Mouse (Mus musculus) CD4-positive, CD25-positive, alpha-beta regulatory T cell, adult 2 months (primary cell): Measurements from ENCODE around the gene Rab4a.
"Not testable (repeated sequence)": the region's sequence is repeated elsewhere in the genome, so short reads cannot be mapped to it uniquely, and the experiment has no call there.

Source experiments
- DNase-seq: peaks from one replicate; pipeline ENCODE4 v3.0.0-alpha.2; 2012; ENCODE audit warnings: low read depth, low spot score

Gene Rab4a

GRCm38 (mm10) chr8:123788416-123789170, 17.2 kb upstream of the Rab4a start:
- no peak for DNase-seq

DNA sequence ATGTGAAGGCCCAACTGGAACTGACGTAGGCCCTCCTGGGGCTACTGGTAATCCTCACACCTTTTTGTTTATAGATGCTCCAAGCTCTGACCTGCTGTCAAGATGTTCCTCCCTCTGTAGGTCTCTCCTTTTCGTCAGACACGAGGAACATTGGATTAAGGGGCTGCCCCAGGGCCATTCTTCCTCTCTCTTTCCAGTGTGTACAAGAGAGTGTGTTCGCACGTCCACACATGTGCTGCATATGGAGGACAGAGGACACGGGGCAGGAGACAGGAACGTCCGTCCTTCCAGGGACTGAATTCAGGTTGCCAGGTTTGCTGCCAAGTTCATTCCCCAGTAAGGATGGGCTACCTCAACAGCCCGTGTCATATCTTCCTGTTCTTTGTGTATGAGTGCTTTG, 16.3 kb upstream of the Rab4a start:
- DNase-seq, result no peak

- DNase-seq, result peak; percentile 83
Measured at GRCm38 (mm10) chr8:123789970-123790369, 15.8 kb upstream of the Rab4a start.

GRCm38 (mm10) chr8:123791101-123791844, 14.5 kb upstream of the Rab4a start:
- DNase-seq, result no peak

DNA sequence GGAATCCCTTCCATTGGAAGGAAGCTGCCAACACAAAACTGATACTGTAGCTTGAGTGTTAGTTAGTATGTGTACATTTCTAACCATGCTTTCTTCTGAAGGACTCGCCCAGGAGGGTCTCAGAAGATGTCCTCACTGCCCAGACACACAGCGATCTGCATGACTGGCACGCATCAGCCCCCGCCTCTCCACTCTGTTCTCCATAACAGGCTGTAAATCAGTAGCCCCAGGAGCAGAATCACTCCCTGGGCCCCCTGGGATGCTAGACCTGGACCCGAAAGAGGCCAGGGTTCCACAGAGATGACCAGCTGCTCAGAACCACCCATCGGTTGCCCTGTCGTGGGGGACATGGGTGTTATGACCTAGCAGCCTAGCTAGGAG, 13.9 kb upstream of the Rab4a start:
- DNase-seq, result no peak

DNA sequence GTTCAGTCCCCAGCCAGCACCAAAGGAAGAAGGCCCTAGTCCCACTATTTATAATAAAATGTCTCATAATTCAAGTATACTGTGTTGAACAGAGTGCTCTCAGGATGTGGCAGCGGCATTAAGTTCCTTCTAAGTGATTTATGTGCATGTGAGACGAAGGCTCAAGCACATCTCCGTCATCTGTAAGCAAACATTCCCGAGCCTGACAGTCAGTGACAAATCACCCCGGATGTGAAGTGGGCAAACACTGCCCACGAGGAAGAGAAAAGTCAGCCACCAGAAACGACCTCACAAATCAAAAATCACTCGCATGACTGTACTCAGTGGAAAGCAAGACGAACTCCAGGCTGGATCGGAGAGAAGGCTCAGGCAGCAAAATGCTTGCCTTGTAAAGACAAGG, 11.9 kb upstream of the Rab4a start:
- no peak for DNase-seq

- no peak for DNase-seq
Measured at GRCm38 (mm10) chr8:123794766-123795165, 11.0 kb upstream of the Rab4a start.

DNA sequence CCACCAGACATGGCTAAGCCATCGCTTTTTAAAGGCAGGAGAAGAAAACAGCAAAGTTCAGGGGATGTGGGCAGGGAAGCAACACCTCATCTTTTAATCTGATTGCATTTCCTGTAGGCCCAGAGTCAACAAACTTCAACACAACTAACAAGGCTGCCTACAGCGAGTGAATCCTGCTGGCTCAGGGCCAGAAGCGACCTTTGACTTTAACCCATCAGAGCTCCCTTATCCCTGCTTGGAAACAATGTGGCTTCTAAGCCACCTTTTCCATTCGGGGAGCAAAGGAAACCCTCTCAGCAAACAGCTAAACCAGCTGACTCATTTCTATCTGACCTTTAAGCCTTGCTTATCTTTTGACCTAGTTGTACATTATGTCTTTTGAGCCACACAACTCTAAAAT, 9.0 kb upstream of the Rab4a start:
- DNase-seq, result peak; percentile 18

DNA sequence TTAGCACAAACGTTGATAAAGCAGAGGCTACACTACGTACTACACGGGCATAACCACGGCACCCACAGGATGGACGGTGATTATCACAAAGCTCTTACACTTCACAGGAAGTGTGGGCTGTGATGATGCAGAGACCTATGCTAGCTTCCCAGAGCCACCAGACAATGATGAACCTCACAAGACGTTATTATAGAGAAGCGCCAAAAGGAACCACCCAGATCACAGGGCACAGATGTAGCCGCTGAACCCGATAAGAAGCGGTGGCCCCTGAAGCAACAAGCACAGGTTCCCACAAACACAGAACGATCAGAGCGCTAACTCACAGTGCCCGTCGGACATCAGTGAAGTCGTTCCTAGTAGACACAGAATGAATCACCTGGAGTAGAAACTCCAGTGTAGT, 7.9 kb upstream of the Rab4a start:
- peak; percentile 43 for DNase-seq

DNA sequence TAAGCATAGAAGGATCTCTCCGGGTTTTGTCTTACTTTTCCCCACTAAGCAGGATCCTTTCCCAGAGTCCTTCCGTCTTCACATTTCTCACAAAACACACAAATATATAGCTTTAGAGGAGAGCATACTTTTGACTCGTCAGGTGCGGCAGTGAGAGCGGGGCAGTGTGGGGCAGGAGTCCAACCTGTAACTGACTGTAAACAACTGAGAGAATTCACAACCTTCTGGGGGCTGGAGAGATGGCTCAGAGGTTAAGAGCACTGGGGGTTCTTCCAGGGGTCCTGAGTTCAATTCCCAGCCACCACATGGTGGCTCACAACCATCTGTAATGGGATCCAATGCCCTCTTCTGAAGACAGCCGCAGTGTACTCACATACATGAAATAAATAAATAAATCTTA, 6.4 kb upstream of the Rab4a start:
- no peak for DNase-seq

- no peak for DNase-seq
Measured at GRCm38 (mm10) chr8:123799885-123800284, 5.9 kb upstream of the Rab4a start.

GRCm38 (mm10) chr8:123800867-123801266, 4.9 kb upstream of the Rab4a start:
- no peak for DNase-seq

DNA sequence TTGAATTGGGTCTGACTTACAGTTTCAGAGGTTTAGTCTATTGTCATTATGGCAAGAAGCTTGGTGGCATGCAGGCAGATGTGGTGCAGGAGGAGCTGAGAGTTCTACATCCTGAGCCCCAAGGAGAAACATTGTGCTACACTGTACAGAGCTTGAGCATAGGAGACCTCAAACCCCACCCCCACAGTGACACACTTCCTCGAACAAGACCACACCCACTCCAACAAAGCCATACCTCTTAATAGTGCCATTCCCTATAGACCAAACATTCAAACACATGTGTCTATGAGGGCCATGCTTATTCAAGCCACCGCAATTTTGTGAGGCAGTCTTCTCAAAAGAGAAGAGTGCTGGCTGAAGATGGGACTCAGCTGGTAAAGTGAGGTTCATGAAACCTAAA, 4.2 kb upstream of the Rab4a start:
- no peak for DNase-seq

DNA sequence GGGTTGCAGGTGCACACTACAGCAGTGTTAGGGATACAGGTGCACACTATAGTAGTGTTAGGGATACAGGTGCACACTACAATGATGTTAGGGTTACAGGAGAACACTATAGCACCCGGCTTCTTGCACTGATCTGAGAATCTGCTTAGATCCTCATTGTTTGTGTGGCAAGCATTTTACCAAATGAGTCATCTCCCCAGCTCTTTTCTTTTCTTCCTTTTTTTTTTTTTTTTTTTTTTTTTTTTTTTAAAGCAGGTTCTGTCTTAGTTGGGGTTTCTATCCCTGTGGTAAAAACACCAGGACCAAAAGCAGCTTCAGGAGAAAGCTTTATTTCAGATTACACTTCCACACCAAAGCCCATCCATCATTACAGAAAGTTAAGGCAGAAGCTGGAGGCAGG, 2.1 kb upstream of the Rab4a start:
- DNase-seq, result no peak

GRCm38 (mm10) chr8:123804586-123804985, 1.2 kb upstream of the Rab4a start:
- no peak for DNase-seq

DNA sequence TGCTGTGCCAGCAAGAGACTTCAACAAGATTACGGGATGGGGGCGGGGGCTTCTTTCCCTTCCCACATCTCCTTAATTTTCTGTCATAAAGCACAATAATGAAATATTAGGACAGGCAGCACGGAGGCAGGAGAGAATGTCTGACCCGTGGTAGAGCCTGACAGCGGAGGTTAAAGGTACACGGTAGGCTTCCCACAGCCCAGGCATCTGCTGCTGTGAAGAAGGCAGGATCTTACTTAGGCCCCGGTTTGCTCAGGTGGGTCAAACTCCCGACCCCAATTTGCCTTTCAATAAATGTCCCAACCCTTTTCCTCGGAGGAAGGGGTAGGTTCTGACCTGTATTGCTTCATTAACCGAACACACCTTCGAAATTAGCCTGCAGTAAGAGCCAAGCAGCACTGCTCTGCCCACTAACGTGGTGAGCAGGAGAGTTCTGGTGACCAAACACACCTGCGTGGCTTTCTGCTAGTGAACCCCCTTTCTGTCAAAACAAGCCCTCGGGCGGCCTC, 522 bp upstream of the Rab4a start:
- no peak for DNase-seq

GRCm38 (mm10) chr8:123806374-123806935, 670 bp downstream of the Rab4a start:
- no peak for DNase-seq

DNA sequence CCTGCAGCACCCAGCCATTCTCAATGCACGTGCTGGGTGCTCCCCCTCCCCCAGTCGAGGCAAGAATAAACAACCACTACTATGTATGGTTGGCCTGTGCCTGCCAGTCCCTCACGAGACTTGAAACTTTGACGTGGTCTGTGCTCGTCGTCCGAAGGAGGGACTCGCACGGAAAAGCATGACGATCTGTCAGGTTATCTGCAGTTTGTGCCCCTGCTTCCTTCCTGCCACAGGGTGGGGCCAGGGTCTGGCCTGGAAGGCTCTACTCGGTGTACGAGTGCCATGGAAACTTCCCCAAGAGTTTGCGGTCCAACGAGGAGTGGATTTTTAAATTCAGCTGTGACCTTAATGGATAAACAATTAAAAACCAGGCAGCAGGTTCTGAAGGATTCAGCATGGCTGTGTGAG, 1.2 kb downstream of the Rab4a start:
- DNase-seq, result peak; percentile 55

- no peak for DNase-seq
Measured at GRCm38 (mm10) chr8:123807852-123808573, 2.2 kb downstream of the Rab4a start.

DNA sequence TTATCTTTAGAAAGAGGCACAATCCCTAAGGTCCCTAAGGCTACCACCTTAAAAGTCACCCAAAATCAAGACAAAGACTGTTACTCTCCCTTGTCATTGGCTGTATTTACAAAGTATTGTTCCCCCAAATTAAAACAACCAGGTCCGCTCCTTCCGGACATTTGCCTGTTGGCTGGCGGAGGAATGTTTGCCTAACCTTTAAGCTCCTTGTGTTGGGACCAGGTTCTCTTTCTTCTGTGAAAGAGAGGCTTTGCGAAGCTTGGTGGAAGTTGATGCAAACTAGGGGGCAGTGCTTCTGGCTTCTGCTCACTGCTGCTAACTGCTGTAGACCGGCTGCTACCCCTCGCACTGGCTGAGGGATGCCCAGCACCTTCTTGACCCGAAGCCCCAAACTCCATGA, 2.9 kb downstream of the Rab4a start:
- DNase-seq, result no peak

- not testable (repeated sequence) for DNase-seq
Measured at GRCm38 (mm10) chr8:123809342-123809741, 3.6 kb downstream of the Rab4a start.

- DNase-seq, result no peak
Measured at GRCm38 (mm10) chr8:123812227-123812626, 6.4 kb downstream of the Rab4a start.
